Mouse (Mus musculus) ES-Bruce4 (cell line): ENCODE results near the gene Aqp6. TPM values are rescaled to one million over a fixed set of nuclear protein-coding genes. Genes with fewer than 3 reads are reported as not detected.
A peak's percentile ranks its signal among the peaks of the same experiment; 100 is the strongest.

Experiments
- H3K27ac ChIP-seq: 2 replicates; pipeline ENCODE4 v1.5.1; 2012; ENCODE audit warnings: low read length, inconsistent platforms; ENCODE audit not compliant: insufficient read depth
- H3K27me3 ChIP-seq: 2 replicates; pipeline ENCODE4 v1.6.1; 2012; ENCODE audit warnings: mild to moderate bottlenecking, low read length, inconsistent platforms; ENCODE audit not compliant: control insufficient read depth, poor library complexity, insufficient read depth, severe bottlenecking
- H3K36me3 ChIP-seq: 2 replicates; pipeline ENCODE4 v1.6.1; 2012; ENCODE audit warnings: inconsistent platforms, mild to moderate bottlenecking, low read length, moderate library complexity; ENCODE audit not compliant: control insufficient read depth, poor library complexity, insufficient read depth, severe bottlenecking
- H3K4me1 ChIP-seq: one replicate; pipeline ENCODE4 v1.8.1; 2011; ENCODE audit warnings: low read length; ENCODE audit not compliant: control insufficient read depth, insufficient read depth
- H3K4me3 ChIP-seq: 2 replicates; pipeline ENCODE4 v1.5.1; 2011; ENCODE audit warnings: low read depth, mild to moderate bottlenecking, low read length
- H3K9ac ChIP-seq: 2 replicates; pipeline ENCODE4 v1.6.1; 2012; ENCODE audit warnings: low read depth, mild to moderate bottlenecking, inconsistent platforms; ENCODE audit not compliant: poor library complexity, severe bottlenecking
- H3K9me3 ChIP-seq: replicated peaks from 2 replicates; pipeline ENCODE4 v1.6.1; 2012; ENCODE audit warnings: mild to moderate bottlenecking, low read length, inconsistent platforms; ENCODE audit not compliant: control insufficient read depth, poor library complexity, insufficient read depth, severe bottlenecking
- CTCF ChIP-seq: IDR thresholded peaks from one replicate; pipeline ENCODE4 v1.8.1; 2011; ENCODE audit warnings: low read depth, low read length
- EP300 ChIP-seq: IDR thresholded peaks from 2 replicates; pipeline ENCODE4 v1.6.1; 2011; ENCODE audit warnings: low read depth, low read length; ENCODE audit not compliant: insufficient read depth
- POLR2A ChIP-seq: IDR thresholded peaks from one replicate; pipeline ENCODE4 v1.8.1; 2011; ENCODE audit warnings: low read length; ENCODE audit not compliant: insufficient read depth
- polyA plus RNA-seq: library from polyadenylated mRNA; stranded (reverse); fragments of >200 nt; gene quantifications from 2 replicates; pipeline ENCODE4 v1.2.4, GENCODE M21; 2011; ENCODE audit warnings: low read depth; ENCODE audit not compliant: missing spikeins, insufficient read depth, insufficient read length

The Aqp6 gene
- polyA plus RNA-seq, 1 experiment: 0.42 TPM

DNA sequence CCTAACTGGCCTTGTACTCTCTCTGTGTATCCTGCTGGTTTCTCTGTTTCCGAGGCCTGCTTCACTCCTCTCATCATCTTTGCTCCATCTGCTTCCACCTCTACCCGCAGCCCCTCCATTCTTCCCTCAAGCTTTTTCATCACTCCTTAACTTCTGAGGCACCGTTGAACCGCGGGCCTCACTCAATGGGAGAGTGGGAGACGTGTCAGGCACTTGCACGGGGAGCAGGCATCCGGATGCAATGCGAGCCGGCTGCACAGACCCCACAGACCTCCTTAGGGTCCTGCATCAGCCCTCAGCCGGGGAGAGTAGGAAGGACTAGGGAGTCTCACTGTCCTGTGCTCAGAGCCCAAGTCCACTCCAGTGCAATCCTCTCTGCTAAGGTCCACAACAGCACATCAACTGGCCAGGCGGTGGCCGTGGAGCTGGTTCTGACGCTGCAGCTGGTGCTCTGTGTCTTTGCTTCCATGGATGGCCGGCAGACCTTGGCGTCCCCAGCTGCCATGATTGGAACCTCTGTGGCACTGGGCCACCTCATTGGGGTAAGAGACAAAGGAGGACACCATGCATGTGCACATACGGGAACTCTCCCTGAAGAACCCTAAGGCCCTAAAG, 1.1 kb downstream of the Aqp6 start:
- H3K9me3 ChIP-seq: no peaks in the 10 kb centered on the region
- H3K4me1 ChIP-seq: peaks cover 3% of the 10 kb centered on the region
- H3K27me3 ChIP-seq: no peaks in the 10 kb centered on the region
- no peaks in the 10 kb centered on the region for H3K36me3 ChIP-seq
- 0 out of 2 replicates have a peak overlapping the region, but pooled peaks have one; percentile 2 for H3K4me3 ChIP-seq
- TF ChIP-seq POLR2A (no peak), EP300 (no peak), CTCF (no peak)
- H3K9ac ChIP-seq: no peak overlapping the region
- no peak overlapping the region for H3K27ac ChIP-seq

DNA sequence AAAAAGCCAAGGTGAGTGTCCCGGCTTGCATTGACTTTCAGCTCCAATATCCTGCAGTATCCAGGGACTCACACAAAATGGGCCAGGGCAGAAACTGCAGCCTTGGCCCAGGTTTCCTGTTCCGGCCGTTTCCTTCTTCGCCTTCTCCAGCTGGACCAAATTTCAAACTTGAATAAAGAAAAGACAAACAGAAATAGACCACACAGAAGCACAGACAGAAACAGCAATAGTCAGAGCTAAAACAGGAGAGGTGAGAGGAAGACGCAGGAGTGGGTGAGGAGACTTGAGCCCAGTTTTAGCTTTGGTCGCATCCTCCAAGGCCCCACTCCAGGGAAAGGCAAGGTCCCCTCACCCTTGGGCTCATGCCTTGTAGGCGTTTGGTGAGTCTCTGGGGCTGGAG, 2.0 kb downstream of the Aqp6 start:
- H3K36me3 ChIP-seq: no peaks in the 10 kb centered on the region
- no peak overlapping the region for H3K4me3 ChIP-seq
- H3K27me3 ChIP-seq: no peaks in the 10 kb centered on the region
- H3K4me1 ChIP-seq: no peaks in the 10 kb centered on the region
- H3K9me3 ChIP-seq: no peaks in the 10 kb centered on the region
- H3K9ac ChIP-seq: no peak overlapping the region
- no peak for TF ChIP-seq CTCF
- no peak for TF ChIP-seq POLR2A
- no peak for TF ChIP-seq EP300
- no peak overlapping the region for H3K27ac ChIP-seq

GRCm38 (mm10) chr15:99605595-99605994, 4.4 kb downstream of the Aqp6 start:
- Histone ChIP-seq H3K4me3 (no peak overlapping the region), H3K27me3 (no peaks in the 10 kb centered on the region), H3K36me3 (no peaks in the 10 kb centered on the region), H3K9ac (no peak overlapping the region), H3K4me1 (no peaks in the 10 kb centered on the region), H3K9me3 (no peaks in the 10 kb centered on the region), H3K27ac (no peak overlapping the region)
- no peak for TF ChIP-seq CTCF
- no peak for TF ChIP-seq EP300
- no peak for TF ChIP-seq POLR2A

GRCm38 (mm10) chr15:99606515-99606914, 5.3 kb downstream of the Aqp6 start:
- Histone ChIP-seq H3K36me3 (no peaks in the 10 kb centered on the region), H3K27me3 (no peaks in the 10 kb centered on the region), H3K4me1 (no peaks in the 10 kb centered on the region), H3K9me3 (no peaks in the 10 kb centered on the region), H3K27ac (no peak overlapping the region), H3K4me3 (no peak overlapping the region), H3K9ac (no peak overlapping the region)
- TF ChIP-seq CTCF: no peak
- no peak for TF ChIP-seq EP300
- no peak for TF ChIP-seq POLR2A

GRCm38 (mm10) chr15:99607388-99608113, 6.4 kb downstream of the Aqp6 start:
- Histone ChIP-seq H3K9ac (no peak overlapping the region), H3K27me3 (no peaks in the 10 kb centered on the region), H3K9me3 (no peaks in the 10 kb centered on the region), H3K4me1 (no peaks in the 10 kb centered on the region), H3K4me3 (no peak overlapping the region), H3K36me3 (no peaks in the 10 kb centered on the region), H3K27ac (no peak overlapping the region)
- TF ChIP-seq POLR2A (no peak), EP300 (no peak), CTCF (no peak)

- no peak overlapping the region for H3K27ac ChIP-seq
- no peak overlapping the region for H3K9ac ChIP-seq
- H3K27me3 ChIP-seq: no peaks in the 10 kb centered on the region
- no peaks in the 10 kb centered on the region for H3K36me3 ChIP-seq
- no peaks in the 10 kb centered on the region for H3K4me1 ChIP-seq
- no peaks in the 10 kb centered on the region for H3K9me3 ChIP-seq
- TF ChIP-seq POLR2A (no peak), EP300 (no peak), CTCF (no peak)
- H3K4me3 ChIP-seq: no peak overlapping the region
Measured at GRCm38 (mm10) chr15:99608382-99609125, 7.4 kb downstream of the Aqp6 start.
